Mouse (Mus musculus): Measurements from ENCODE around the gene Bin2. TPM values are rescaled to one million over a fixed set of nuclear protein-coding genes. Genes with fewer than 3 reads are reported as not detected.
"Not testable (repeated sequence)": the region's sequence is repeated elsewhere in the genome, so short reads cannot be mapped to it uniquely, and the experiment has no call there.

The Bin2 gene
- polyA plus RNA-seq, 1 experiment from 2014 or later = 6.6 TPM

DNA sequence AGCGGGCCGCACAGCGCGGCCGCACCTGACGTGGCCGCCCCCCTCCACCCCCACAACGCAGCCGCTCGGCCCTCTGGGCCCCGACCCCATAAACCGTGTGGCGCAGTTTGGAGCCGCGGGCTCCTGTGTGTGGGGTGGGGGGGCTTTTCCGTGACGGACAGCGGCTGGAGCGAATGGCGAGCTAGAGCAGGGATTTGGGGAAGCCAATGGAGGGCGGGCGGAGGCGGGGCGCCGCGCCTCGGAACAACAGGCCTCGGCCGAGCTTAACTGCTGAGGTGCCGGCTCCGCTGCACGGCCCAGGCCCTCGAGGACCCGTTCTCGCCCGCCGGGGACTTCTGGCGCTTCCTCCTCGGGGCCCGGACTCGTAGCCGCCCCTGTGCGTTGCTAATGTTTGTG lies 53.5 kb downstream of the Bin2 start:
- H3K27me3 ChIP-seq (ENCODE audit: control insufficient read depth, insufficient read depth, low read length) = no peaks in the 10 kb centered on the region
- no peaks in the 10 kb centered on the region for H3K9me3 ChIP-seq (replicated peaks; ENCODE audit: control insufficient read depth, low read length)
- peaks cover 15% of the 10 kb centered on the region for H3K4me1 ChIP-seq (ENCODE audit: control insufficient read depth, insufficient read depth, low read length)
- H3K4me2 ChIP-seq = peak overlapping the region; percentile 81
- H3K36me3 ChIP-seq (ENCODE audit: control insufficient read depth, insufficient read depth, low read length) = peaks cover 20% of the 10 kb centered on the region
- H3K4me3 ChIP-seq (ENCODE audit: low read depth, low read length) = peak overlapping the region; percentile 98
- WGBS (ENCODE audit: insufficient replicate concordance) = under 1% methylated on average over 36 of the region's 43 CpGs
- peak; percentile 78 for ATAC-seq (replicated peaks; ENCODE audit: insufficient number of reproducible peaks, low FRiP score, low TSS enrichment)
- peak overlapping the region; percentile 97 for H3K27ac ChIP-seq (ENCODE audit: low read depth, low read length)
- peak overlapping the region; percentile 98 for H3K9ac ChIP-seq (ENCODE audit: low read depth, low read length)

DNA sequence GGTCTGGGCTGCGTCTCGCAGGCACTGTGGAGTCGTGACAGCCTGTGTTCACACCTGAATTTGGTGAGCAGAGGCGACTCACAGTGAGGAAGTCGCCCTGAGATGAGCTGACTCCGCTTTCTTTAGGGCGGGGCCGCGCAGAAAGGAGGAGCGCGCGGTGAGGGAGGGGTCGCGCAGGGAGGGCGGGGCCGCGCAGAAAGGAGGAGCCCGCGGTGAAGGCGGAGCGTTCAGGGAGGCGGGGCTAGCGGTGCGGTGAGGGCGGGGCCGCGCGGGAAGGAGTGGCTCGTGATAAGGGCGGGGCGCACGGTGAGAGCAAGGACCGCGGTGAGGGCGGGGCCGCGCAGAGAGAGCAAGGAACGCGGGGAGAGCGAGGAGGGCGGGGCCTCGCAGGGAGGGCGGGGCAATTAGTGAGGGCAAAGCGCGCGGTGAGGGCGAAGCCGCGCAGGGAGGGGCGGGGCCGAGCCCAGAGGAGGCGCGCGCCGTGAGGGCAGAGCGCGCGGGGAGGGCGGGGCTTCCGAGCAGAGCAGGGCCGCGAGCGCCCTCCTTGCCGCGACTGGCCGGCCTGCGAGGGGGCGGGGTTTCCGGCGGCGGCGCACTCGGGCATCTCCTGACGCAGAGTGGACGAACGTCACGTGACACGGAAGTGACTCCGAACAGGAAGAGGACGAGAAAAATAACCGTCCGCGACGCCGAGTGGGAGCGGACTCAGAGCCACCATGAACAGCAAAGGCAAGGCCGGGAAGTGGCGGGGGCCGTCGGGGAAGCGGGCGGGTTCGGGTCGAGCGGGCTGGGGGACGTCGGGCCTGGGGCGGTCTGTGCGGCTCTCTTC lies 54.1 kb downstream of the Bin2 start, which contains the start of gene Dazap2:
Gene Dazap2, plus strand, starts transcription at position 354 of the 829 bp plus-strand sequence.
- ATAC-seq (replicated peaks; ENCODE audit: insufficient number of reproducible peaks, low FRiP score, low TSS enrichment) = peak; percentile 87
- Histone ChIP-seq H3K4me2 (peak within 1 kb of the TSS; percentile 81), H3K27ac (ENCODE audit: low read depth, low read length) (peak within 1 kb of the TSS; percentile 97), H3K27me3 (ENCODE audit: control insufficient read depth, insufficient read depth, low read length) (no peaks in the 10 kb centered on the region), H3K9me3 (replicated peaks; ENCODE audit: control insufficient read depth, low read length) (no peaks in the 10 kb centered on the region), H3K4me3 (ENCODE audit: low read depth, low read length) (peak within 1 kb of the TSS; percentile 98), H3K4me1 (ENCODE audit: control insufficient read depth, insufficient read depth, low read length) (peaks cover 15% of the 10 kb centered on the region), H3K36me3 (ENCODE audit: control insufficient read depth, insufficient read depth, low read length) (peaks cover 18% of the 10 kb centered on the region), H3K9ac (ENCODE audit: low read depth, low read length) (peak within 1 kb of the TSS; percentile 98)
- under 1% methylated on average over 77 of the region's 99 CpGs for WGBS (ENCODE audit: insufficient replicate concordance)

DNA sequence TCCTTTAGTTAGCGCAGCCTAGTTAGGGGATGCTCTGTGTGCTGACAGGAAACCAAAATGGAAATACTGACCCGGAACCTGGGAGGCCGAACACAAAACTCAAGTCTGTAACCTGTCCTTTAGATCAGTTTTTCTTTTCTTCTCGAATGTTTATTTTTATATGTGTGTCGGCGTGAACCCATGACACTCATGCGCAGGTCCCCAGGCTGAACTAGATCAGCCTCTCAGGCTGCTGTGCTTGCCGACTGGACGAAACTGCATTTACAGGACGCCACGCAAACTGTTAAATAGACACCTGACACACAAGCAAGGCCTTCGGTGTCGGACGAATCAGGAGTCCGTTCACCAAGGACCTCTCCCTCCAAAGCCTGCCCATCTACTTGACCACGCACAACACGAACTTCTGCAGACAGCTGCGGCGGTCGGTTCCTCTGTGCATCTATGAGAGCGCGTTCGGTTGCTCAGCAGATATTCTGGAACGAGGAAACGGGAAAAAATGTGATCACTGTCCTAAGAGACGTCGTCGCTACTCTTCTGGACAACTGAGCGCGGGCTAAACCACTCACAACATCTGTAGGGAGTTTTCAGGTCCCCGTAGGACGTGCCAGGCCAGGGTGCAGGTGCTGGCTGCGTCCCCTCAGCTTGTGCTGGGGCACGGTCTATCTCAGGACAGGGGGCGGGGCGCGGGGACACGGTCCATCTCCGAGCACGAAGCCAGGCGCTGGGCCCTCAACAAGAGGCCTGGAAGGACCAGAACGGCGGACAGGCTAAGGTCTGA lies 54.9 kb downstream of the Bin2 start:
- 10% methylated on average over 43 of the region's 43 CpGs for WGBS (ENCODE audit: insufficient replicate concordance)
- peaks cover 3% of the 10 kb centered on the region; the same call in 1 of the 2 replicates for H3K27me3 ChIP-seq (ENCODE audit: control insufficient read depth, insufficient read depth, low read length)
- H3K27ac ChIP-seq (ENCODE audit: low read depth, low read length) = peak overlapping the region; percentile 76
- H3K4me1 ChIP-seq (ENCODE audit: control insufficient read depth, insufficient read depth, low read length) = peaks cover 15% of the 10 kb centered on the region
- H3K9ac ChIP-seq (ENCODE audit: low read depth, low read length) = peak overlapping the region; percentile 74
- H3K4me3 ChIP-seq (ENCODE audit: low read depth, low read length) = peak overlapping the region; percentile 98
- ATAC-seq (replicated peaks; ENCODE audit: insufficient number of reproducible peaks, low FRiP score, low TSS enrichment) = peak; percentile 49
- H3K36me3 ChIP-seq (ENCODE audit: control insufficient read depth, insufficient read depth, low read length) = peaks cover 18% of the 10 kb centered on the region
- no peaks in the 10 kb centered on the region for H3K9me3 ChIP-seq (replicated peaks; ENCODE audit: control insufficient read depth, low read length)
- peak overlapping the region; percentile 81 for H3K4me2 ChIP-seq

DNA sequence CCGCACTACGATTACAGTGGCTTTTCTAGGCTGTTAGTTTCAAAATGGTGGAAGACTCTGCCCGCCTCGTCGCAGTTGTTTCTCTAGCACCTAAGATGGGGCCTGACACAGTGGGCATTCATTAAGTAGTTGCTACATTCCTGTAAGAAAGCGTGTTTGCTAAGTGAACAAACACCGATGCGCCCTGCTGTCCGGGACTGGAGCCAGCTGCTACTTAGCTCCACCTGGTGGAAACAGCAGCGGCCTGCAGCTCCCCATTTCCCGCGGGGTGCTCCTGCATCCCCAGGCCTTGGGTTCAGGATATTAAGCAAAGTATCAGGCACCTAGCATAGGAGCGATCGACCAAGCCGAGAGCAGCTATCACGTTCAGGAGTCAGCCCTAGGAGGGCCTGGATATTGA lies 55.8 kb downstream of the Bin2 start:
- WGBS (ENCODE audit: insufficient replicate concordance) = 7% methylated on average over 16 of the region's 16 CpGs

DNA sequence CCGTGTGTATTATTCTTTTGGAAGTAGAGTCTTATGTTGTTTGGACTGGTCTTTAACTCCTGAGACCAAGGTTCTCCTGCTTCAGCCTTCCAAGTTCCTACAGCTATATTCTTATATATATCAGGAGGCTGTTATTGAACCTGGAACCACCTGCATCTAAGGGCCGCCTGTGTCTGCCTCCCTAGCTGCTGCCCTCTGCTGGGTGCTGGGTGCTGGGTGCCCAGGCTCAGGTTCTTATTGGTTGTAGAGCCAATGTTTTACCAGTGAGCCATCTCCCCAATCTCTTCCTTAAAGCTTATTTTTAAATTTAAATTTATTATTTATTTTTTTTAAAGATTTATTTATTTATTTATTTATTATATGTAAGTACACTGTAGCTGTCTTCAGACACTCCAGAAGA lies 56.9 kb downstream of the Bin2 start:
- Histone ChIP-seq H3K9me3 (replicated peaks; ENCODE audit: control insufficient read depth, low read length) (no peaks in the 10 kb centered on the region), H3K4me3 (ENCODE audit: low read depth, low read length) (no peak overlapping the region), H3K36me3 (ENCODE audit: control insufficient read depth, insufficient read depth, low read length) (peaks cover under 1% of the 10 kb centered on the region; the same call in 1 of the 2 replicates), H3K9ac (ENCODE audit: low read depth, low read length) (no peak overlapping the region), H3K4me2 (no peak overlapping the region), H3K27me3 (ENCODE audit: control insufficient read depth, insufficient read depth, low read length) (peaks cover 4% of the 10 kb centered on the region; the same call in 1 of the 2 replicates), H3K27ac (ENCODE audit: low read depth, low read length) (no peak overlapping the region), H3K4me1 (ENCODE audit: control insufficient read depth, insufficient read depth, low read length) (peaks cover 15% of the 10 kb centered on the region)
- ATAC-seq (replicated peaks; ENCODE audit: insufficient number of reproducible peaks, low FRiP score, low TSS enrichment) = no peak
- WGBS (ENCODE audit: insufficient replicate concordance) = 65% methylated on average over 2 of the region's 2 CpGs

More for the DNA sequence above, 55.8 kb downstream of the Bin2 start:
- Histone ChIP-seq H3K4me3 (ENCODE audit: low read depth, low read length) (peak overlapping the region; percentile 17; the same call in 1 of the 2 replicates), H3K27ac (ENCODE audit: low read depth, low read length) (no peak overlapping the region), H3K36me3 (ENCODE audit: control insufficient read depth, insufficient read depth, low read length) (peaks cover 11% of the 10 kb centered on the region), H3K4me2 (peak overlapping the region; percentile 59), H3K4me1 (ENCODE audit: control insufficient read depth, insufficient read depth, low read length) (peaks cover 15% of the 10 kb centered on the region), H3K9ac (ENCODE audit: low read depth, low read length) (no peak overlapping the region), H3K9me3 (replicated peaks; ENCODE audit: control insufficient read depth, low read length) (no peaks in the 10 kb centered on the region), H3K27me3 (ENCODE audit: control insufficient read depth, insufficient read depth, low read length) (peaks cover 4% of the 10 kb centered on the region; the same call in 1 of the 2 replicates)
- ATAC-seq (replicated peaks; ENCODE audit: insufficient number of reproducible peaks, low FRiP score, low TSS enrichment) = no peak

DNA sequence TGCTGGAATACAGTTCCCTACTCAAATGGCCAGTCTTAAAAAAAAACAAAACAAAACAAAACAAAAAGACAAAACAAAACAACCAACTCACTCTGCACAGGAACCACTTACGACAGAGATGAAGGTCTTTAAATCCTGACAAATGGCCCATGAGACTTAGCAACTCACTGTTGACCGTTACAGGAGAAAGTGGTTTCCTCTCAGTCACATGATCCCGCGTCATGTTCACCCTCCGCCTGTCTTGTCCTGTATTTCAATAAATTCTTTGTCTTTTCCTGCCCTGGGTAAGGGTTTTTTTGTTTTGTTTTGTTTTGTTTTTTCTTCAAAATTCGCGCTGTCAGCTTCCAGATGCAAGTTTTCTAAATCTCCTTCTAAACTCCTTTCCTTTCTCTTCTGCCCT lies 57.4 kb downstream of the Bin2 start:
- 70% methylated on average over 7 of the region's 7 CpGs for WGBS (ENCODE audit: insufficient replicate concordance)
- no peak overlapping the region for H3K4me3 ChIP-seq (ENCODE audit: low read depth, low read length)
- no peak for ATAC-seq (replicated peaks; ENCODE audit: insufficient number of reproducible peaks, low FRiP score, low TSS enrichment)
- H3K27ac ChIP-seq (ENCODE audit: low read depth, low read length) = no peak overlapping the region
- peaks cover 4% of the 10 kb centered on the region; the same call in 1 of the 2 replicates for H3K27me3 ChIP-seq (ENCODE audit: control insufficient read depth, insufficient read depth, low read length)
- H3K4me2 ChIP-seq = no peak overlapping the region
- H3K36me3 ChIP-seq (ENCODE audit: control insufficient read depth, insufficient read depth, low read length) = no peaks in the 10 kb centered on the region
- H3K4me1 ChIP-seq (ENCODE audit: control insufficient read depth, insufficient read depth, low read length) = peaks cover 15% of the 10 kb centered on the region
- H3K9ac ChIP-seq (ENCODE audit: low read depth, low read length) = no peak overlapping the region
- no peaks in the 10 kb centered on the region for H3K9me3 ChIP-seq (replicated peaks; ENCODE audit: control insufficient read depth, low read length)

DNA sequence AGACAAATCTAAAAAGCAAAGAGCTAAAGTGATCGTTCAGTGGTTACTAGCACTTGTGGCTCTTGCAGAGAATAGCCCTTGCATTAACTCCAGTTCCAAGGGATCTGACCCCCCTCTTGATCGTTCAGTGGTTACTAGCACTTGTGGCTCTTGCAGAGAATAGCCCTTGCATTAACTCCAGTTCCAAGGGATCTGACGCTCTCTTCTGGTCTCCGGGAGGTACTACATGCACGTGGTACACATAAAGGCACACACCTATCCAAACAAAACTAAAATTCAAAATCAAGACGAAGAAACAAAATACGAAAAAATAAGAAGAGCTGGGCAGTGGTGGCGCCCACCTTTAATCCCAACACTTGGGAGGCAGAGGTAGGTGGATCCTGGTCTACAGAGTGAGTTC lies 62.7 kb downstream of the Bin2 start:
- ATAC-seq (replicated peaks; ENCODE audit: insufficient number of reproducible peaks, low FRiP score, low TSS enrichment); H3K4me3 ChIP-seq (ENCODE audit: low read depth, low read length): not testable (repeated sequence)

DNA sequence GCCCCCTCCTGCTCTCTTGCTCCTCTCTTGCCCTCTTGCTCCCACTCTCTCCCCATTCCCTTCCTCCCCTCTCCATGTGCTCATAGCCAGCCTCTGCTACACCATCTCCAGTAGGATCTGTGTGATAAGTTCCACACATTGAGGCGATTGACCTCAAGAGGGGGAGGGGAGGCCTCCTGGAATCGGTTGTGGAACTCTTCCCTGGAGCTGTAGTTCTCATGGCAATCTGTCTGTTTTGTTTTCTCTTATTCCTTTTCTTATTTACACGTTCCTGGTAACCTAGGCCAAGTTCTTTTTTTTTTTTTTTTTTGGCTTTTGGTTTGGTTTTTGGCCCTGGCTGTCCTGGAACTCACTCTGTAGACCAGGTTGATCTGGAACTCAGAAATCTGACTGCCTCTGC lies 67.7 kb downstream of the Bin2 start:
- no peak overlapping the region for H3K4me2 ChIP-seq
- H3K27ac ChIP-seq (ENCODE audit: low read depth, low read length) = no peak overlapping the region
- peaks cover 11% of the 10 kb centered on the region for H3K4me1 ChIP-seq (ENCODE audit: control insufficient read depth, insufficient read depth, low read length)
- no peak overlapping the region for H3K9ac ChIP-seq (ENCODE audit: low read depth, low read length)
- H3K4me3 ChIP-seq (ENCODE audit: low read depth, low read length) = no peak overlapping the region
- no peak for ATAC-seq (replicated peaks; ENCODE audit: insufficient number of reproducible peaks, low FRiP score, low TSS enrichment)
- 44% methylated on average over 3 of the region's 3 CpGs for WGBS (ENCODE audit: insufficient replicate concordance)
- H3K27me3 ChIP-seq (ENCODE audit: control insufficient read depth, insufficient read depth, low read length) = peaks cover 38% of the 10 kb centered on the region
- H3K36me3 ChIP-seq (ENCODE audit: control insufficient read depth, insufficient read depth, low read length) = no peaks in the 10 kb centered on the region
- H3K9me3 ChIP-seq (replicated peaks; ENCODE audit: control insufficient read depth, low read length) = no peaks in the 10 kb centered on the region

More for the DNA sequence above, 62.7 kb downstream of the Bin2 start:
- not testable (repeated sequence) for H3K36me3 ChIP-seq (ENCODE audit: control insufficient read depth, insufficient read depth, low read length); H3K4me1 ChIP-seq (ENCODE audit: control insufficient read depth, insufficient read depth, low read length); H3K9me3 ChIP-seq (replicated peaks; ENCODE audit: control insufficient read depth, low read length); H3K4me2 ChIP-seq; H3K9ac ChIP-seq (ENCODE audit: low read depth, low read length); H3K27ac ChIP-seq (ENCODE audit: low read depth, low read length)
- peaks cover 18% of the 10 kb centered on the region for H3K27me3 ChIP-seq (ENCODE audit: control insufficient read depth, insufficient read depth, low read length)
- WGBS (ENCODE audit: insufficient replicate concordance) = 80% methylated on average over 8 of the region's 8 CpGs
